Mouse (Mus musculus) kidney, embryonic 15.5 days (tissue): ENCODE measurements around the gene Car7. TPM values are rescaled to one million over a fixed set of nuclear protein-coding genes. Genes with fewer than 3 reads are reported as not detected.
"Not testable (repeated sequence)": the region's sequence is repeated elsewhere in the genome, so short reads cannot be mapped to it uniquely, and the experiment has no call there.

Experiments used
- ATAC-seq: fragments of 200-750 bp; cut with Nextera tagmentation; replicated peaks from 2 replicates; pipeline ENCODE4 v1.8.0; 2017; ENCODE audit warnings: moderate TSS enrichment; ENCODE audit not compliant: low FRiP score
- H3K27ac ChIP-seq: fragments of 300-500 bp; sonication (generic); 2 replicates; pipeline ENCODE4 v1.5.1; 2015; ENCODE audit warnings: mild to moderate bottlenecking, inconsistent platforms
- H3K27me3 ChIP-seq: fragments of 300-500 bp; sonication (generic); 2 replicates; pipeline ENCODE4 v1.6.1; 2015; ENCODE audit warnings: inconsistent platforms
- H3K36me3 ChIP-seq: fragments of 300-500 bp; sonication (generic); 2 replicates; pipeline ENCODE4 v1.6.1; 2015; ENCODE audit warnings: inconsistent platforms
- H3K4me1 ChIP-seq: fragments of 300-500 bp; sonication (generic); 2 replicates; pipeline ENCODE4 v1.6.1; 2015; ENCODE audit warnings: inconsistent platforms
- H3K4me2 ChIP-seq: fragments of 300-500 bp; sonication (generic); 2 replicates; pipeline ENCODE4 v1.6.1; 2015; ENCODE audit warnings: moderate library complexity, mild to moderate bottlenecking, inconsistent platforms
- H3K4me3 ChIP-seq: fragments of 300-500 bp; sonication (generic); replicated peaks from 2 replicates; pipeline ENCODE4 v1.5.1; 2015; ENCODE audit warnings: mild to moderate bottlenecking, inconsistent platforms
- H3K9ac ChIP-seq: fragments of 300-500 bp; sonication (generic); 2 replicates; pipeline ENCODE4 v1.6.1; 2015; ENCODE audit warnings: mild to moderate bottlenecking, inconsistent platforms
- H3K9me3 ChIP-seq: fragments of 300-500 bp; sonication (generic); replicated peaks from 2 replicates; pipeline ENCODE4 v1.6.1; 2016; ENCODE audit warnings: inconsistent platforms
- WGBS: fragments of 180-500 bp; shearing (Covaris S2); methylation state at CpG from one replicate; pipeline ENCODE4 v1.1.7; 2015; ENCODE audit warnings: mixed read lengths; 5-methylcytosine and 5-hydroxymethylcytosine counted together
- polyA plus RNA-seq: library from polyadenylated mRNA; unstranded; fragments of >200 nt; fragmentation: Nextera tagmentation; extraction: Ambion mirVana; gene quantifications from 2 replicates; pipeline ENCODE4 v1.2.1, GENCODE M21; 2015

The Car7 gene
- polyA plus RNA-seq, 1 experiment from 2014 or later = 2.4 TPM

- H3K27ac ChIP-seq = no peak overlapping the region
- peak overlapping the region; percentile 29; the same call in 1 of the 2 replicates for H3K9ac ChIP-seq
- peak overlapping the region; percentile 88 for H3K4me2 ChIP-seq
- peak overlapping the region; percentile 45 for H3K4me3 ChIP-seq
- 5% methylated on average over 26 of the region's 26 CpGs for WGBS
- no peaks in the 10 kb centered on the region for H3K27me3 ChIP-seq
- peak; percentile 80 for ATAC-seq
- H3K36me3 ChIP-seq = no peaks in the 10 kb centered on the region
- H3K4me1 ChIP-seq = peaks cover 7% of the 10 kb centered on the region
- no peaks in the 10 kb centered on the region for H3K9me3 ChIP-seq
These were observed 36.2 kb downstream of the Car7 start for GRCm38 (mm10) chr8:104570436-104571343.

GRCm38 (mm10) chr8:104576820-104577219 is 42.3 kb downstream of the Car7 start:
- no peaks in the 10 kb centered on the region for H3K36me3 ChIP-seq
- WGBS = 88% methylated on average over 3 of the region's 3 CpGs
- ATAC-seq = no peak

GRCm38 (mm10) chr8:104577606-104578005 is 43.1 kb downstream of the Car7 start:
- 82% methylated on average over 17 of the region's 17 CpGs for whole genome bisulfite sequencing

More at GRCm38 (mm10) chr8:104576820-104577219, 42.3 kb downstream of the Car7 start:
- Histone ChIP-seq H3K27me3 (no peaks in the 10 kb centered on the region), H3K27ac (no peak overlapping the region), H3K9me3 (no peaks in the 10 kb centered on the region), H3K9ac (no peak overlapping the region), H3K4me1 (no peaks in the 10 kb centered on the region), H3K4me3 (no peak overlapping the region), H3K4me2 (no peak overlapping the region)

GRCm38 (mm10) chr8:104584522-104584921 is 50.0 kb downstream of the Car7 start:
- WGBS = 54% methylated on average over 1 of the region's 1 CpGs
- H3K4me2 ChIP-seq = no peak overlapping the region
- 0 out of 2 replicates have a peak, but pooled peaks cover 6% of the 10 kb centered on the region for H3K9me3 ChIP-seq
- no peaks in the 10 kb centered on the region for H3K36me3 ChIP-seq
- no peak for ATAC-seq
- H3K27ac ChIP-seq = no peak overlapping the region
- H3K9ac ChIP-seq = no peak overlapping the region
- no peak overlapping the region for H3K4me3 ChIP-seq
- H3K27me3 ChIP-seq = no peaks in the 10 kb centered on the region
- H3K4me1 ChIP-seq = no peaks in the 10 kb centered on the region

More at GRCm38 (mm10) chr8:104577606-104578005, 43.1 kb downstream of the Car7 start:
- not testable (repeated sequence) for ATAC-seq, H3K9me3 ChIP-seq, H3K4me3 ChIP-seq, H3K9ac ChIP-seq, H3K4me1 ChIP-seq, H3K27ac ChIP-seq, H3K4me2 ChIP-seq, H3K27me3 ChIP-seq, H3K36me3 ChIP-seq

- H3K27me3 ChIP-seq = no peaks in the 10 kb centered on the region
- WGBS = 95% methylated on average over 3 of the region's 3 CpGs
- no peaks in the 10 kb centered on the region for H3K9me3 ChIP-seq
- no peak overlapping the region for H3K4me3 ChIP-seq
- H3K4me1 ChIP-seq = peaks cover 17% of the 10 kb centered on the region
- H3K9ac ChIP-seq = no peak overlapping the region
- H3K36me3 ChIP-seq = peaks cover 21% of the 10 kb centered on the region
- H3K27ac ChIP-seq = no peak overlapping the region
- no peak for ATAC-seq
- no peak overlapping the region for H3K4me2 ChIP-seq
These were observed 55.8 kb downstream of the Car7 start for GRCm38 (mm10) chr8:104590284-104590683.

GRCm38 (mm10) chr8:104591133-104591834 is 56.8 kb downstream of the Car7 start, which contains the start of gene Pdp2:
Gene Pdp2, plus strand, starts transcription at chr8:104591451.
- Histone ChIP-seq H3K9me3 (no peaks in the 10 kb centered on the region), H3K36me3 (peaks cover 27% of the 10 kb centered on the region), H3K4me1 (peaks cover 23% of the 10 kb centered on the region), H3K27ac (peak within 1 kb of the TSS; percentile 91), H3K9ac (peak within 1 kb of the TSS; percentile 68), H3K27me3 (no peaks in the 10 kb centered on the region), H3K4me3 (peak within 1 kb of the TSS; percentile 77), H3K4me2 (peak within 1 kb of the TSS; percentile 84)
- WGBS = under 1% methylated on average over 44 of the region's 44 CpGs
- ATAC-seq = peak; percentile 97

- H3K27ac ChIP-seq = peak overlapping the region; percentile 91
- H3K27me3 ChIP-seq = no peaks in the 10 kb centered on the region
- WGBS = under 1% methylated on average over 9 of the region's 9 CpGs
- H3K4me2 ChIP-seq = peak overlapping the region; percentile 84
- peaks cover 29% of the 10 kb centered on the region for H3K4me1 ChIP-seq
- H3K36me3 ChIP-seq = peaks cover 27% of the 10 kb centered on the region
- no peaks in the 10 kb centered on the region for H3K9me3 ChIP-seq
- peak overlapping the region; percentile 77 for H3K4me3 ChIP-seq
- peak overlapping the region; percentile 68 for H3K9ac ChIP-seq
- no peak; the same call in 1 of the 2 replicates for ATAC-seq
These were observed 57.4 kb downstream of the Car7 start for GRCm38 (mm10) chr8:104591856-104592255.

- H3K9ac ChIP-seq = peak overlapping the region; percentile 68; the same call in 1 of the 2 replicates
- no peak for ATAC-seq
- peak overlapping the region; percentile 77 for H3K4me3 ChIP-seq
- no peaks in the 10 kb centered on the region for H3K27me3 ChIP-seq
- 45% methylated on average over 6 of the region's 6 CpGs for WGBS
- peaks cover 27% of the 10 kb centered on the region for H3K36me3 ChIP-seq
- peak overlapping the region; percentile 84 for H3K4me2 ChIP-seq
- no peak overlapping the region for H3K27ac ChIP-seq
- no peaks in the 10 kb centered on the region for H3K9me3 ChIP-seq
- peaks cover 35% of the 10 kb centered on the region for H3K4me1 ChIP-seq
These were observed 58.1 kb downstream of the Car7 start for GRCm38 (mm10) chr8:104592566-104592965.

- WGBS = 90% methylated on average over 31 of the region's 31 CpGs
- ATAC-seq = no peak
- H3K9me3 ChIP-seq = no peaks in the 10 kb centered on the region
- no peak overlapping the region for H3K4me2 ChIP-seq
- H3K27me3 ChIP-seq = no peaks in the 10 kb centered on the region
- H3K36me3 ChIP-seq = peaks cover 27% of the 10 kb centered on the region
- no peak overlapping the region for H3K27ac ChIP-seq
- H3K4me1 ChIP-seq = peaks cover 46% of the 10 kb centered on the region
- H3K4me3 ChIP-seq = no peak overlapping the region
- no peak overlapping the region for H3K9ac ChIP-seq
These were observed 59.2 kb downstream of the Car7 start for GRCm38 (mm10) chr8:104593536-104594325.

- Histone ChIP-seq H3K4me3 (no peak overlapping the region), H3K9me3 (no peaks in the 10 kb centered on the region), H3K27me3 (no peaks in the 10 kb centered on the region), H3K4me1 (peaks cover 53% of the 10 kb centered on the region), H3K27ac (no peak overlapping the region), H3K9ac (no peak overlapping the region), H3K4me2 (no peak overlapping the region), H3K36me3 (peaks cover 27% of the 10 kb centered on the region)
- WGBS = 93% methylated on average over 19 of the region's 19 CpGs
- ATAC-seq = no peak
These were observed 60.3 kb downstream of the Car7 start for GRCm38 (mm10) chr8:104594611-104595362.
